Mouse (Mus musculus) stomach, embryonic 15.5 days (tissue): ENCODE measurements around the gene Trnau1ap. TPM values are rescaled to one million over a fixed set of nuclear protein-coding genes. Genes with fewer than 3 reads are reported as not detected.
A peak's percentile ranks its signal among the peaks of the same experiment; 100 is the strongest.
"Not testable (repeated sequence)": the region's sequence is repeated elsewhere in the genome, so short reads cannot be mapped to it uniquely, and the experiment has no call there.

ENCODE experiments used
- ATAC-seq: fragments of 200-750 bp; cut with Nextera tagmentation; 2 replicates; pipeline ENCODE4 v1.8.0; 2017; ENCODE audit warnings: low read depth, moderate number of reproducible peaks, moderate TSS enrichment; ENCODE audit not compliant: insufficient read depth, low FRiP score
- H3K27ac ChIP-seq: fragments of 300-500 bp; sonication (generic); 2 replicates; pipeline ENCODE4 v1.5.1; 2015; ENCODE audit warnings: mild to moderate bottlenecking, inconsistent platforms
- H3K27me3 ChIP-seq: fragments of 300-500 bp; sonication (generic); replicated peaks from 2 replicates; pipeline ENCODE4 v1.6.1; 2015; ENCODE audit warnings: inconsistent platforms
- H3K36me3 ChIP-seq: fragments of 300-500 bp; sonication (generic); 2 replicates; pipeline ENCODE4 v1.6.1; 2015; ENCODE audit warnings: inconsistent platforms
- H3K4me1 ChIP-seq: fragments of 300-500 bp; sonication (generic); 2 replicates; pipeline ENCODE4 v1.6.1; 2015; ENCODE audit warnings: inconsistent platforms
- H3K4me2 ChIP-seq: fragments of 300-500 bp; sonication (generic); 2 replicates; pipeline ENCODE4 v1.6.1; 2015; ENCODE audit warnings: mild to moderate bottlenecking, inconsistent platforms
- H3K4me3 ChIP-seq: fragments of 300-500 bp; sonication (generic); replicated peaks from 2 replicates; pipeline ENCODE4 v1.5.1; 2015; ENCODE audit warnings: inconsistent platforms
- H3K9ac ChIP-seq: fragments of 300-500 bp; sonication (generic); 2 replicates; pipeline ENCODE4 v1.6.1; 2015; ENCODE audit warnings: inconsistent platforms
- H3K9me3 ChIP-seq: fragments of 300-500 bp; sonication (generic); 2 replicates; pipeline ENCODE4 v1.6.1; 2016; ENCODE audit warnings: inconsistent platforms
- WGBS: fragments of 180-500 bp; shearing (Covaris S2); methylation state at CpG from one replicate; pipeline ENCODE4 v1.1.7; 2015; 5-methylcytosine and 5-hydroxymethylcytosine counted together
- polyA plus RNA-seq: library from polyadenylated mRNA; unstranded; fragments of >200 nt; fragmentation: Nextera tagmentation; extraction: Ambion mirVana; gene quantifications from 2 replicates; pipeline ENCODE4 v1.2.1, GENCODE M21; 2015

Gene Trnau1ap
- polyA plus RNA-seq, 1 experiment from 2014 or later = 67.4 TPM

- under 1% methylated on average over 41 of the region's 41 CpGs for WGBS
- Histone ChIP-seq H3K27me3 (no peaks in the 10 kb centered on the region), H3K4me1 (0 out of 2 replicates have a peak, but pooled peaks cover 3% of the 10 kb centered on the region), H3K4me3 (peak overlapping the region; percentile 76), H3K4me2 (peak overlapping the region; percentile 76), H3K9me3 (no peaks in the 10 kb centered on the region), H3K36me3 (peaks cover 18% of the 10 kb centered on the region), H3K27ac (peak overlapping the region; percentile 89), H3K9ac (peak overlapping the region; percentile 80)
- ATAC-seq = peak; percentile 91
Observed at GRCm38 (mm10) chr4:132308437-132309139, 20.8 kb downstream of the Trnau1ap start.

GRCm38 (mm10) chr4:132306004-132306403 lies 23.3 kb downstream of the Trnau1ap start:
- WGBS = 68% methylated on average over 6 of the region's 6 CpGs
- Histone ChIP-seq H3K9ac (no peak overlapping the region), H3K27ac (no peak overlapping the region), H3K4me3 (no peak overlapping the region), H3K27me3 (no peaks in the 10 kb centered on the region), H3K36me3 (peaks cover 11% of the 10 kb centered on the region), H3K9me3 (no peaks in the 10 kb centered on the region), H3K4me1 (peaks cover 13% of the 10 kb centered on the region), H3K4me2 (no peak overlapping the region)
- ATAC-seq = no peak

GRCm38 (mm10) chr4:132305276-132305675 lies 24.1 kb downstream of the Trnau1ap start:
- H3K9ac ChIP-seq = no peak overlapping the region
- H3K27me3 ChIP-seq = no peaks in the 10 kb centered on the region
- peaks cover 13% of the 10 kb centered on the region for H3K4me1 ChIP-seq
- H3K27ac ChIP-seq = no peak overlapping the region
- peaks cover 5% of the 10 kb centered on the region for H3K36me3 ChIP-seq
- no peak for ATAC-seq
- no peak overlapping the region for H3K4me3 ChIP-seq
- WGBS = 80% methylated on average over 8 of the region's 8 CpGs
- H3K9me3 ChIP-seq = no peaks in the 10 kb centered on the region
- no peak overlapping the region for H3K4me2 ChIP-seq

- ATAC-seq, H3K9ac ChIP-seq, H3K36me3 ChIP-seq, H3K27me3 ChIP-seq, H3K4me1 ChIP-seq, H3K9me3 ChIP-seq, H3K27ac ChIP-seq: not testable (repeated sequence)
- Histone ChIP-seq H3K4me2 (peak overlapping the region; percentile 78), H3K4me3 (peak overlapping the region; percentile 52)
- 43% methylated on average over 6 of the region's 6 CpGs for WGBS
Observed at GRCm38 (mm10) chr4:132303484-132303883, 25.9 kb downstream of the Trnau1ap start.

GRCm38 (mm10) chr4:132302939-132303479 lies 26.3 kb downstream of the Trnau1ap start, which contains the start of gene Rab42:
Rab42 (minus strand) TSS chr4:132303385.
- Histone ChIP-seq H3K9me3 (no peaks in the 10 kb centered on the region), H3K27me3 (no peaks in the 10 kb centered on the region), H3K9ac (peak within 1 kb of the TSS; percentile 50; the same call in 1 of the 2 replicates), H3K4me2 (peak within 1 kb of the TSS; percentile 78), H3K4me1 (peaks cover 9% of the 10 kb centered on the region), H3K27ac (peak within 1 kb of the TSS; percentile 68), H3K4me3 (peak within 1 kb of the TSS; percentile 52), H3K36me3 (no peaks in the 10 kb centered on the region)
- 3% methylated on average over 31 of the region's 31 CpGs for WGBS
- ATAC-seq = peak; percentile 82

- Histone ChIP-seq H3K27ac (peak overlapping the region; percentile 68; the same call in 1 of the 2 replicates), H3K4me3 (peak overlapping the region; percentile 52)
- ATAC-seq = no peak
Observed at GRCm38 (mm10) chr4:132301965-132302938, 27.1 kb downstream of the Trnau1ap start.

GRCm38 (mm10) chr4:132301486-132301885 lies 27.9 kb downstream of the Trnau1ap start:
- peaks cover 9% of the 10 kb centered on the region for H3K4me1 ChIP-seq
- H3K27ac ChIP-seq = no peak overlapping the region
- H3K4me2 ChIP-seq = no peak overlapping the region
- no peak for ATAC-seq
- no peaks in the 10 kb centered on the region for H3K36me3 ChIP-seq
- WGBS = 84% methylated on average over 6 of the region's 6 CpGs
- no peaks in the 10 kb centered on the region for H3K9me3 ChIP-seq
- H3K27me3 ChIP-seq = no peaks in the 10 kb centered on the region
- H3K4me3 ChIP-seq = no peak overlapping the region
- no peak overlapping the region for H3K9ac ChIP-seq

More at GRCm38 (mm10) chr4:132301965-132302938, 27.1 kb downstream of the Trnau1ap start:
- H3K9me3 ChIP-seq = no peaks in the 10 kb centered on the region
- WGBS = 61% methylated on average over 16 of the region's 16 CpGs
- peaks cover 9% of the 10 kb centered on the region for H3K4me1 ChIP-seq
- H3K9ac ChIP-seq = peak overlapping the region; percentile 50; the same call in 1 of the 2 replicates
- H3K4me2 ChIP-seq = peak overlapping the region; percentile 78
- no peaks in the 10 kb centered on the region for H3K27me3 ChIP-seq
- H3K36me3 ChIP-seq = no peaks in the 10 kb centered on the region

- H3K4me2 ChIP-seq = no peak overlapping the region
- H3K4me3 ChIP-seq = no peak overlapping the region
- no peaks in the 10 kb centered on the region for H3K27me3 ChIP-seq
- no peak for ATAC-seq
- peaks cover 9% of the 10 kb centered on the region for H3K4me1 ChIP-seq
- H3K27ac ChIP-seq = no peak overlapping the region
- 94% methylated on average over 1 of the region's 1 CpGs for WGBS
- no peak overlapping the region for H3K9ac ChIP-seq
- H3K36me3 ChIP-seq = no peaks in the 10 kb centered on the region
- H3K9me3 ChIP-seq = no peaks in the 10 kb centered on the region
Observed at GRCm38 (mm10) chr4:132299849-132300248, 29.5 kb downstream of the Trnau1ap start.

GRCm38 (mm10) chr4:132295696-132296390 lies 33.5 kb downstream of the Trnau1ap start:
- Histone ChIP-seq H3K9ac (no peak overlapping the region), H3K4me1 (no peaks in the 10 kb centered on the region), H3K4me3 (no peak overlapping the region), H3K9me3 (peaks cover 3% of the 10 kb centered on the region; the same call in 1 of the 2 replicates), H3K36me3 (peaks cover 7% of the 10 kb centered on the region), H3K4me2 (no peak overlapping the region), H3K27me3 (no peaks in the 10 kb centered on the region), H3K27ac (no peak overlapping the region)
- 40% methylated on average over 8 of the region's 8 CpGs for WGBS
- ATAC-seq = no peak

GRCm38 (mm10) chr4:132293682-132294240 lies 35.6 kb downstream of the Trnau1ap start:
- WGBS = 71% methylated on average over 7 of the region's 7 CpGs
- no peak overlapping the region for H3K9ac ChIP-seq
- no peak overlapping the region for H3K4me3 ChIP-seq
- H3K9me3 ChIP-seq = peaks cover 3% of the 10 kb centered on the region; the same call in 1 of the 2 replicates
- no peak overlapping the region for H3K4me2 ChIP-seq
- no peak overlapping the region for H3K27ac ChIP-seq
- ATAC-seq = no peak
- H3K36me3 ChIP-seq = peaks cover 13% of the 10 kb centered on the region
- H3K4me1 ChIP-seq = no peaks in the 10 kb centered on the region
- H3K27me3 ChIP-seq = no peaks in the 10 kb centered on the region

- Histone ChIP-seq H3K27ac (no peak overlapping the region), H3K4me3 (no peak overlapping the region), H3K4me2 (no peak overlapping the region), H3K27me3 (no peaks in the 10 kb centered on the region), H3K36me3 (peaks cover 13% of the 10 kb centered on the region), H3K9me3 (peaks cover 3% of the 10 kb centered on the region; the same call in 1 of the 2 replicates), H3K9ac (no peak overlapping the region), H3K4me1 (no peaks in the 10 kb centered on the region)
- WGBS = 55% methylated on average over 4 of the region's 4 CpGs
- ATAC-seq = no peak
Observed at GRCm38 (mm10) chr4:132292988-132293387, 36.4 kb downstream of the Trnau1ap start.
